Mouse (Mus musculus) liver, postnatal 0 days (tissue): ENCODE measurements around the gene Pde3a. TPM values are rescaled to one million over a fixed set of nuclear protein-coding genes. Genes with fewer than 3 reads are reported as not detected.

Source experiments
- ATAC-seq: fragments of 200-750 bp; cut with Nextera tagmentation; 2 replicates; pipeline ENCODE4 v1.8.0; 2017; ENCODE audit warnings: mild to moderate bottlenecking, moderate library complexity
- DNase-seq: peaks from one replicate; pipeline ENCODE4 v3.0.0-alpha.2; 2016
- H3K27ac ChIP-seq: fragments of 300-500 bp; sonication (generic); 2 replicates; pipeline ENCODE4 v1.5.1; 2014; ENCODE audit warnings: antibody characterized with exemption, moderate library complexity, mild to moderate bottlenecking, low read depth
- H3K27me3 ChIP-seq: fragments of 300-500 bp; sonication (generic); 2 replicates; pipeline ENCODE4 v1.6.1; 2014; ENCODE audit warnings: low read length, control low read depth, mixed read lengths; ENCODE audit not compliant: insufficient read depth
- H3K36me3 ChIP-seq: fragments of 300-500 bp; sonication (generic); replicated peaks from 2 replicates; pipeline ENCODE4 v1.6.1; 2014; ENCODE audit warnings: mild to moderate bottlenecking, control low read depth, low read length, moderate library complexity, mixed read lengths; ENCODE audit not compliant: insufficient read depth
- H3K4me1 ChIP-seq: fragments of 300-500 bp; sonication (generic); 2 replicates; pipeline ENCODE4 v1.6.1; 2014; ENCODE audit warnings: antibody characterized with exemption, mild to moderate bottlenecking, control low read depth; ENCODE audit not compliant: insufficient read depth
- H3K4me2 ChIP-seq: fragments of 300-500 bp; sonication (generic); 2 replicates; pipeline ENCODE4 v1.6.1; 2014; ENCODE audit warnings: low read depth, mild to moderate bottlenecking, low read length, moderate library complexity, mixed read lengths
- H3K4me3 ChIP-seq: fragments of 300-500 bp; sonication (generic); 2 replicates; pipeline ENCODE4 v1.5.1; 2014; ENCODE audit warnings: low read depth, low read length
- H3K9ac ChIP-seq: fragments of 300-500 bp; sonication (generic); replicated peaks from 2 replicates; pipeline ENCODE4 v1.6.1; 2014; ENCODE audit warnings: mild to moderate bottlenecking, moderate library complexity
- H3K9me3 ChIP-seq: fragments of 300-500 bp; sonication (generic); 2 replicates; pipeline ENCODE4 v1.6.1; 2016; ENCODE audit warnings: mild to moderate bottlenecking, control low read depth, low read length, mixed read lengths
- CTCF ChIP-seq: sonication (generic); IDR thresholded peaks from 2 replicates; pipeline ENCODE4 v1.5.1; 2016; ENCODE audit warnings: antibody characterized with exemption, low read depth
- EP300 ChIP-seq: IDR thresholded peaks from 2 replicates; pipeline ENCODE4 v1.6.1; 2016; ENCODE audit warnings: antibody characterized with exemption, low read depth, mild to moderate bottlenecking
- WGBS: fragments of 180-500 bp; shearing (Covaris S2); extraction: QIAGEN DNeasy Blood & Tissue Kit; methylation state at CpG from one replicate; pipeline ENCODE4 v1.1.7; 2014; ENCODE audit not compliant: insufficient replicate concordance; 5-methylcytosine and 5-hydroxymethylcytosine counted together
- polyA plus RNA-seq: library from polyadenylated mRNA; unstranded; fragments of >200 nt; fragmentation: Nextera tagmentation; extraction: Ambion mirVana; gene quantifications from 2 replicates; pipeline ENCODE4 v1.2.1, GENCODE M21; 2015

Gene Pde3a
- polyA plus RNA-seq, 1 experiment from 2014 or later: 1.3 TPM

DNA sequence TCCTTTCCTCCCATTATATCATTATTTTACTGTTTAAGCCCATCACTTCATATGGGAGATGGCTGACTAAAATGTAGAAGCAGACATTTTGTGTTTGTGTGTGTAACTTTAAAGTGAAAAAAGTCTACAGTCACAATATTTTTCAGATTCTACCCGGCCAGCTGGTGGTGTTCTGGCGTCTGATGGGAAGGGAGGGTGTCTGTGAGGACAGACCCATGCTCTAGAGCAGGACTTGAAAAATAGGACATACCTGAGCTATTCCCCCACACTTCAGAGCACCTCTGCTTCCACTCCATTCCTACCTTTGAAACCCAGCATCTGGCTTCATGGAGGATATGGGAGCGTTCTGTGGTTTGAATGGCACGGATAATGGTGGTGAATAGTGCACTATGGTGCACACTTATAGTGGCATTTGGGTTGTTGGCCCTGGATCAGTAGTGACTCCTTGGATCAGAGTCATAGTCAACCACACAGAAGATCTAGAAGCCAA, 132.9 kb downstream of the Pde3a start:
- H3K4me2 ChIP-seq: no peak overlapping the region
- 70% methylated on average over 4 of the region's 4 CpGs for WGBS

DNA sequence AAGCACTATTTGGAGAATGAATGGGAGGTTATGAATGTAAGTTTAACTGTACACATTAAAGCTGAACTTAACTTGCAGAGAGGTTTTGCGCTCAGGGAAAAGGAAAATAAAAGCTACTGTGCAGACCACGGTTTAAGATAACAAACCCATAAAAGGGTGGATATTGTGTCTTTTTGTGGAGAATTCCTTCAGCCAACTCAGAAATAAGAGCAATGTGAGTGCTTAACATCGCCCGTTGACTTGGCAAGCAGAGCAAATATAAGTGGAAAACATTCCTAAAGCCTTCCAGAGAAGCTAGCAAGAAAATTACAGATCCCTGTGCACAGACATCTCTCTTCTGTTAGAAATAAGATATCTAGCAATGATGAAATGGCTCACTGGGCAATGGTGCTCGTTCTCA, 139.0 kb downstream of the Pde3a start:
- WGBS: 74% methylated on average over 5 of the region's 5 CpGs

More for the DNA sequence above, 132.9 kb downstream of the Pde3a start:
- H3K27me3 ChIP-seq: no peaks in the 10 kb centered on the region
- no peak overlapping the region for H3K4me3 ChIP-seq
- 0 out of 2 replicates have a peak, but pooled peaks cover 6% of the 10 kb centered on the region for H3K4me1 ChIP-seq
- no peaks in the 10 kb centered on the region for H3K36me3 ChIP-seq
- ATAC-seq (no peak), DNase-seq (no peak)
- no peak overlapping the region for H3K9ac ChIP-seq
- H3K9me3 ChIP-seq: no peaks in the 10 kb centered on the region
- TF ChIP-seq EP300 (no peak), CTCF (no peak)
- H3K27ac ChIP-seq: no peak overlapping the region

DNA sequence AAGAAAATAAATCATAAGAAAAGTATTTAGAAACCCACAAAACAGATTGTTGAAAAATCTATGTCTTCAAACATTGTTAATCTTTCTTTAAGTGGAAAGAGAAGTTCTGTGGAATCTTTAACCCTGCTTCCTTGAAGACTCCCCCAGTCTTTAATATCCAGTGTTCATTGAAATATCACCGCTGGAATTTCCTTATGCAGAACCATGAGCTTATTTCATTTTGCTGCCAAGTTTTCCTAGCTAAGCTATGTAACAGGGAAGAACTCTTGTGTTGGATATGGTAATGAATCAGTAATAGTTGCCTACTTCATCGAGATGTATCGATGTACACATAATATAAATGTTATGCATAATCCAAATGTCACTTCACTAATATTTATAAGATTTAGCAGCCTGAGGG, 146.9 kb downstream of the Pde3a start:
- no peak for TF ChIP-seq EP300
- TF ChIP-seq CTCF: no peak
- no peaks in the 10 kb centered on the region for H3K4me1 ChIP-seq
- no peak overlapping the region for H3K9ac ChIP-seq
- no peaks in the 10 kb centered on the region for H3K9me3 ChIP-seq
- H3K27me3 ChIP-seq: no peaks in the 10 kb centered on the region
- H3K4me3 ChIP-seq: no peak overlapping the region
- WGBS: 77% methylated on average over 3 of the region's 3 CpGs
- DNase-seq (no peak), ATAC-seq (no peak)
- H3K27ac ChIP-seq: no peak overlapping the region
- H3K36me3 ChIP-seq: no peaks in the 10 kb centered on the region
- no peak overlapping the region for H3K4me2 ChIP-seq

More for the DNA sequence above, 139.0 kb downstream of the Pde3a start:
- no peak for DNase-seq
- no peaks in the 10 kb centered on the region for H3K4me1 ChIP-seq
- no peak overlapping the region for H3K27ac ChIP-seq
- H3K4me2 ChIP-seq: no peak overlapping the region
- H3K9me3 ChIP-seq: no peaks in the 10 kb centered on the region
- ATAC-seq: no peak
- H3K36me3 ChIP-seq: no peaks in the 10 kb centered on the region
- H3K4me3 ChIP-seq: no peak overlapping the region
- H3K27me3 ChIP-seq: no peaks in the 10 kb centered on the region
- H3K9ac ChIP-seq: no peak overlapping the region
- no peak for TF ChIP-seq EP300

DNA sequence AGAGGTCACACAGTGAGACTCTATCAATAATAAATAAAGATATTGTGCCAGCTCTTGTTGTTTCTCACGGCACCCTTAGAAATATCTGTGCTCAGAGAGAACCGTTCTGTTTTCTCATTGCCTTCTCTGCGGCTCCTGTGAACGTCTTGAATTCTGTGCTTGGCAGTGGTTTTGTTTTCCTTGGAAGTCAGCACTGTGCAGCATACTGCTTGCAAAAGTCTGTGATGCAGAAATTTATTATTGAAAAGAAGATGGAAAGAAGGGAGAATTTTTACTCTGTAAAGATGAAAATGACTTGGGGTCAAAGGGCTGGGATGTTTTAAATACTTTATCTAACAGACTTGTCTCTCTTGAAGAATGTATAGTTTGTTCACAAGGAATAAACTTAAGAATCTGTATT, 150.3 kb downstream of the Pde3a start:
- no peak overlapping the region for H3K27ac ChIP-seq
- no peaks in the 10 kb centered on the region for H3K36me3 ChIP-seq
- no peak overlapping the region for H3K9ac ChIP-seq
- ATAC-seq (no peak), DNase-seq (no peak)
- TF ChIP-seq EP300 (no peak), CTCF (no peak)
- H3K9me3 ChIP-seq: no peaks in the 10 kb centered on the region
- WGBS: 71% methylated on average over 4 of the region's 4 CpGs
- no peaks in the 10 kb centered on the region for H3K4me1 ChIP-seq
- no peak overlapping the region for H3K4me2 ChIP-seq
- no peak overlapping the region for H3K4me3 ChIP-seq
- H3K27me3 ChIP-seq: no peaks in the 10 kb centered on the region

DNA sequence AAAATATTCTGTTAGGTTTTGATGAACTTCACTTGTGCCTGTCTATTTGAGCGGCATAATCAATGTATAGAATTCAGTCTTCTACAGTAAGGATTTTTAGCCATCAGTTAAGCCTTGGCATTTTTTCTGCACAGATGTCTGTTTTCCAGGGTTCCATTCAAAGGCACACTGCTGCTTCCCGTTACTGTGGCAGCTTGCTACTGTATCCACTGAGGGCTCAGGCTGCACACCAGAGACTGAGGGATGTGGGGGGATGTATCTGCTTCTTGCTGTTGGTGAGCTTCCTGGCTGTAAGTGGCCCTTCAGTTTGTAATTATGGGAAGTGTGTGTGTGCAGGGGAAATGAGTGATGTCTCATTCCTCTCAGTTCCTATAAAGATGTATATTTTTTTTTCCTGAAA, 154.9 kb downstream of the Pde3a start:
- TF ChIP-seq CTCF (no peak), EP300 (no peak)
- H3K9me3 ChIP-seq: no peaks in the 10 kb centered on the region

DNA sequence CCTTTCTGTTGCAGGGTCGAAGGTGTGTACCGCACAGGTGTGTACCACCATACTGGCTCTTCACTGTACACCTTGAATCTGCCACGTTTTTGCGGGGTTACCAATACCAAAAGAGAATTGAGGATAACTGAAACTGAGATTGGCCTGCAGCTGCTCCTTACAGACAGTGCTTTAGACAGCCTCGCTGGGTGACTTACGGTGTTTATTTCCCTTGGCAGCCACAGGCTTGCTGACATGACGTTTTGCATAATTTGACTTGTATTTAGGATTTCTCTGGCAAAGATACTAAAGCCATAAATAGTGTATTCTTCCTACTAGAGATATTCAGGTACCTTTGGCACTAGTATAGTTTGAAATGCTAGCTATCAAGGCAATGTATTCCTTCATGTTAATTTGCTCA, 155.6 kb downstream of the Pde3a start:
- no peak overlapping the region for H3K4me3 ChIP-seq
- TF ChIP-seq CTCF (no peak), EP300 (no peak)
- H3K4me2 ChIP-seq: no peak overlapping the region
- no peaks in the 10 kb centered on the region for H3K9me3 ChIP-seq
- no peaks in the 10 kb centered on the region for H3K27me3 ChIP-seq
- DNase-seq (no peak), ATAC-seq (no peak)
- H3K36me3 ChIP-seq: no peaks in the 10 kb centered on the region
- H3K4me1 ChIP-seq: no peaks in the 10 kb centered on the region
- WGBS: 68% methylated on average over 7 of the region's 7 CpGs
- no peak overlapping the region for H3K9ac ChIP-seq
- no peak overlapping the region for H3K27ac ChIP-seq

More for the DNA sequence above, 154.9 kb downstream of the Pde3a start:
- no peak overlapping the region for H3K4me2 ChIP-seq
- H3K4me3 ChIP-seq: no peak overlapping the region
- no peak for DNase-seq
- no peaks in the 10 kb centered on the region for H3K27me3 ChIP-seq
- no peaks in the 10 kb centered on the region for H3K4me1 ChIP-seq
- 64% methylated on average over 2 of the region's 2 CpGs for WGBS
- no peak overlapping the region for H3K9ac ChIP-seq
- no peak overlapping the region for H3K27ac ChIP-seq
- H3K36me3 ChIP-seq: no peaks in the 10 kb centered on the region
- ATAC-seq: no peak

DNA sequence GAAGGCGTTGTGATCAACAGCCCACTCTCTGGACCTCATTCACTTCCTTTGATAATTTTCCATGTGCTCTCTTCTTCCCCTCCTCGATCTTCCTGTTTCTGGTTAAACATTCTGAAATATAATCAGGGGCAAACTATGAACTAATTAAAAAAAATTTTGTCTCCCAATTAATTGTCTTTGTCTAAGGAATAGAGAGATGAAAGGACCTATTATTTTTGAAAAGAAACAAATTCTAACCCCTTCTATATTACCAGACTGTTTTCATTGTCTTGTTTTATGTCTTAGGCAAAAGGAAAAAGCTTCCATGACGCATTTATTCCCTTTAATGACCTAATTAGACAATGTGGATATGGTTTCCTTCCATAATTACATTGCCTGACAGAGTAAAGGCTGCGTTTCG, 156.4 kb downstream of the Pde3a start:
- Histone ChIP-seq H3K4me3 (no peak overlapping the region), H3K9me3 (no peaks in the 10 kb centered on the region), H3K4me1 (no peaks in the 10 kb centered on the region), H3K27ac (no peak overlapping the region), H3K27me3 (no peaks in the 10 kb centered on the region), H3K4me2 (no peak overlapping the region), H3K9ac (no peak overlapping the region), H3K36me3 (no peaks in the 10 kb centered on the region)
- TF ChIP-seq CTCF (no peak), EP300 (no peak)
- 63% methylated on average over 5 of the region's 5 CpGs for WGBS
- DNase-seq (no peak), ATAC-seq (no peak)
